Mouse (Mus musculus): Measurements from ENCODE around the gene Asb18.

DNA sequence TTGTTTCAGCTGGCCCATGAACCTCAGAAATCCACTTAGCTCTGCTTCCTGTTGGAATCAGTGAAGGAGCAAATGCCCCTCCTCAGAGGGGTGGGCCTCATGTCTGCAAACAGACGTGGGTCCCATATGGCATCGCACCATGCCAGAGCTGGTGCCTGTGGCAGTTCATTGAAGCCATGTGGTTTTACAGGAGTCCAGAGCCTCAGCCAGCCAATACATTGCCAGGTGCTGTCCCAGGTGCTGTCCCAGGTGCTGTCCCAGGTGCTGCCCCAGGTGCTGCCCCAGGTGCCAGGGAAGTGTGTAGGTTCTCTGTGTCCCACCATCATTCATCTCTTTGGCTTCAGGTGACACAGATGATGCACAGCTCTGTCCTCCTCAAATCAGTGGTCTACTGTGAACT, 13.8 kb upstream of the Asb18 start:
- no peak for TF ChIP-seq POU5F1 (IDR thresholded peaks at IDR 0.05; ENCODE audit: borderline replicate concordance, low read length)
- TF ChIP-seq CTCF (conservative IDR thresholded peaks at IDR 0.05; ENCODE audit: low read length): no peak
- TF ChIP-seq NANOG (IDR thresholded peaks at IDR 0.05; ENCODE audit: borderline replicate concordance, low read length): no peak

All from E14TG2a.4 (cell line).